Mouse (Mus musculus) heart, postnatal 0 days (tissue): Measurements from ENCODE around the gene Nckap5.

Source experiments
- CTCF ChIP-seq: IDR thresholded peaks from 2 replicates; pipeline ENCODE4 v1.5.1; 2016; ENCODE audit warnings: antibody characterized with exemption, control low read depth, low read depth
- EP300 ChIP-seq: IDR thresholded peaks from 2 replicates; pipeline ENCODE4 v1.6.1; 2016; ENCODE audit warnings: antibody characterized with exemption, low read depth

DNA sequence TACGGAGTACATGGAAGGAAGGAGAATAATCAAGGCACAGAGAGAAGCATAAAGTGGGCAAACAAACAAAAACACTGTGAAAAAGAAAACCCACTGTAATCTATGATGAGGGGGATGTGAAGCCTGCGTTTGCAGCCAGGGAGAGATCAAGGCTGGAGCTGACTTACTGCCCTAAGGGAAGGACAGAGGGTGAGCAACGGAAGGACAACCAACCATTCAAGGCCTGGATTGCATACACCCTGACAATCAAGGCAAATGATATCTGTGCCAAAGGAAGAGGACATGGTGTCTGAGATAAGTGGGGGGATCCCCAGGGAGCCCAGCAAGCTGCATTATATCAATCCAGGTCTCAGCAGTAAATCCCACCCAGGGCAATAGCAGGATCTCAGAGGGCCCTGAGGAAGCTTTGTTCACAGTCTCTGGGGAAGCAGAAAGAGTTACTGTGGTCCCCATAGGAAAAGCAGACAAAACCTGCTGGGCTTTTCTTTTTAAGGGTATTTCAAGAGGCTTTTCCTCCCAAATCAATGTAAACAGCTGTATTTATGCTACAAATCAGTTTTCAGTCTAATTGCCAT, 265.4 kb downstream of the Nckap5 start:
- no peak for TF ChIP-seq CTCF
- TF ChIP-seq EP300, result no peak
